Mouse (Mus musculus) heart, embryonic 16.5 days (tissue): Measurements from ENCODE around the gene Slc12a7. TPM values are rescaled to one million over a fixed set of nuclear protein-coding genes. Genes with fewer than 3 reads are reported as not detected.
A peak's percentile ranks its signal among the peaks of the same experiment; 100 is the strongest.
"Not testable (repeated sequence)": the region's sequence is repeated elsewhere in the genome, so short reads cannot be mapped to it uniquely, and the experiment has no call there.

Experiments used
- ATAC-seq: fragments of 200-750 bp; cut with Nextera tagmentation; replicated peaks from 2 replicates; pipeline ENCODE4 v1.8.0; 2017; ENCODE audit warnings: moderate number of reproducible peaks; ENCODE audit not compliant: insufficient read depth, low FRiP score; ENCODE audit errors: extremely low read depth
- H3K27ac ChIP-seq: fragments of 300-500 bp; sonication (generic); 2 replicates; pipeline ENCODE4 v1.5.1; 2014; ENCODE audit warnings: mild to moderate bottlenecking, low read length, control low read depth, moderate library complexity
- H3K27me3 ChIP-seq: fragments of 300-500 bp; sonication (generic); 2 replicates; pipeline ENCODE4 v1.6.1; 2014; ENCODE audit warnings: low read length, mixed read lengths; ENCODE audit not compliant: control insufficient read depth, insufficient read depth
- H3K36me3 ChIP-seq: fragments of 300-500 bp; sonication (generic); 2 replicates; pipeline ENCODE4 v1.6.1; 2014; ENCODE audit not compliant: control insufficient read depth, insufficient read depth
- H3K4me1 ChIP-seq: fragments of 300-500 bp; sonication (generic); 2 replicates; pipeline ENCODE4 v1.6.1; 2014; ENCODE audit warnings: low read length, mixed read lengths; ENCODE audit not compliant: control insufficient read depth, insufficient read depth
- H3K4me2 ChIP-seq: fragments of 300-500 bp; sonication (generic); 2 replicates; pipeline ENCODE4 v1.6.1; 2014; ENCODE audit warnings: low read depth, mild to moderate bottlenecking, control low read depth, low read length
- H3K4me3 ChIP-seq: fragments of 300-500 bp; sonication (generic); 2 replicates; pipeline ENCODE4 v1.5.1; 2014; ENCODE audit warnings: mild to moderate bottlenecking, control low read depth, low read length
- H3K9ac ChIP-seq: fragments of 300-500 bp; sonication (generic); 2 replicates; pipeline ENCODE4 v1.6.1; 2014; ENCODE audit warnings: low read length, control low read depth
- H3K9me3 ChIP-seq: fragments of 300-500 bp; sonication (generic); replicated peaks from 2 replicates; pipeline ENCODE4 v1.6.1; 2016; ENCODE audit warnings: low read length; ENCODE audit not compliant: control insufficient read depth
- WGBS: fragments of 180-500 bp; shearing (Covaris S2); extraction: QIAGEN DNeasy Blood & Tissue Kit; methylation state at CpG from one replicate; pipeline ENCODE4 v1.1.7; 2014; 5-methylcytosine and 5-hydroxymethylcytosine counted together
- polyA plus RNA-seq: library from polyadenylated mRNA; unstranded; fragments of >200 nt; fragmentation: Nextera tagmentation; extraction: Ambion mirVana; gene quantifications from 2 replicates; pipeline ENCODE4 v1.2.1, GENCODE M21; 2015

Gene Slc12a7
- polyA plus RNA-seq, 1 experiment from 2014 or later: 42.1 TPM

DNA sequence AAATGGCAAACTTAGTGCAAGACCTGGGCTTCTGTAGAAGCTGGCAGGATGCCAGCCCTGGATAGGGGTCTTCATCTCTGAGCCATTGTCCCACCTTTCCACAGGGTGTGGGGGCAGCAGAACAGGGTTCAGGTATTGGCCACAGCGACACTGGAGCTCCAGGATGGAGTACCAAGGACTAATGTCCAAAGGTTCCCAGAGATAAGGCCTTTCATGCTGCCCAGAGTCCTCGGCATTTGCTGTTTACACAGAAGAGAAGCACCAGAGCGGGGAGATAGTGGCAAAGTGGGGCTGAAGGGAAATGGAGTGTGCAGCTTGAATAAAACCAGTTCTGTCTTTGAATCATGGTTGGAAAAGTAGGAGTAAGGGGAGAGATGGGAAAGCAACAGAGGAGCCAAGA, 36.4 kb upstream of the Slc12a7 start:
- H3K9me3 ChIP-seq: no peaks in the 10 kb centered on the region
- no peaks in the 10 kb centered on the region for H3K4me1 ChIP-seq
- H3K4me2 ChIP-seq: no peak overlapping the region
- H3K9ac ChIP-seq: no peak overlapping the region
- 42% methylated on average over 3 of the region's 3 CpGs for WGBS
- ATAC-seq: no peak
- H3K27me3 ChIP-seq: no peaks in the 10 kb centered on the region
- H3K36me3 ChIP-seq: no peaks in the 10 kb centered on the region
- no peak overlapping the region for H3K27ac ChIP-seq
- H3K4me3 ChIP-seq: no peak overlapping the region

DNA sequence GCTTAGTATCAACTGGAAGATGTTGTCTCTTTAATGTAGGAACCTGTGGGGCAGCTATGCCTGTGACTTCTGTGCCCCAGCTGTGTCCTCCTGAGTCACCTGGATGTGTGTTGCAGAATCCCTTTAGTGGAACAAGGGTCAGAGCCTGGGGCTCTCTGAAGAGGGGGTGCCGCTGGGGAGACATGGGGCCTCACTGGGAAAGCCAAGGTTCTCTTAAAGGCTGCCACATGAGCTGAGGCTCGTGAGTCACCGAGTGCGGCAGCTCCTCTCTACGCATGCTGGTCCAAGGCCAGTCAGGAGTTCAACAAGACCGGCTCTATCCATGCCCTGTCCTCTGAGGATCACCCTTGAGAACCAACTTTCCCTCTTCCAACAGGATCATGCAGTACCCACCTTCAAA, 33.2 kb upstream of the Slc12a7 start:
- no peak overlapping the region for H3K9ac ChIP-seq
- no peaks in the 10 kb centered on the region for H3K36me3 ChIP-seq
- 87% methylated on average over 6 of the region's 6 CpGs for WGBS
- H3K9me3 ChIP-seq: no peaks in the 10 kb centered on the region
- no peak overlapping the region for H3K4me3 ChIP-seq
- no peak for ATAC-seq
- H3K27ac ChIP-seq: no peak overlapping the region
- H3K27me3 ChIP-seq: no peaks in the 10 kb centered on the region
- no peak overlapping the region for H3K4me2 ChIP-seq
- no peaks in the 10 kb centered on the region for H3K4me1 ChIP-seq

DNA sequence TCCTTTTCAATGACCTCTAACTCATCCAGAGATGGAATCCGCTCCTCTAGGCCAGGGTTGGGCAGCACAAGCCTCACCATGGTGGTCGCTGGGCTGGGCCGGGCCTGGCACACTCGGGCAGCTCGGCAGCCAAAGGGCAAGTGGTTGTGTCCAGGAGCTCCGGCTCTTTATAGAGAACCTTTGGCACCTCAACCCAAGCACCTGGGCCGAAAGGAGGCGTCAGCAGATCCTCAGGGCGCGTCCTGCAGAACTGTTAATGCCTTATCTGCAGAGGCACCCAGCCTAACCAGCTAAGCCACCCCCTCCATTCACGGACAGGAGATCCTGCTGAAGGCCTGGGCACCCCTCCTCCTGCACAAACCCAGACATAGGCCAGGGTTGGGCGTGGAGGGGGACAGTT, 32.3 kb upstream of the Slc12a7 start:
- Histone ChIP-seq H3K4me3 (no peak overlapping the region), H3K4me2 (no peak overlapping the region), H3K9me3 (no peaks in the 10 kb centered on the region), H3K36me3 (no peaks in the 10 kb centered on the region), H3K27me3 (no peaks in the 10 kb centered on the region), H3K4me1 (no peaks in the 10 kb centered on the region), H3K9ac (no peak overlapping the region), H3K27ac (no peak overlapping the region)
- 84% methylated on average over 12 of the region's 12 CpGs for WGBS
- ATAC-seq: no peak

DNA sequence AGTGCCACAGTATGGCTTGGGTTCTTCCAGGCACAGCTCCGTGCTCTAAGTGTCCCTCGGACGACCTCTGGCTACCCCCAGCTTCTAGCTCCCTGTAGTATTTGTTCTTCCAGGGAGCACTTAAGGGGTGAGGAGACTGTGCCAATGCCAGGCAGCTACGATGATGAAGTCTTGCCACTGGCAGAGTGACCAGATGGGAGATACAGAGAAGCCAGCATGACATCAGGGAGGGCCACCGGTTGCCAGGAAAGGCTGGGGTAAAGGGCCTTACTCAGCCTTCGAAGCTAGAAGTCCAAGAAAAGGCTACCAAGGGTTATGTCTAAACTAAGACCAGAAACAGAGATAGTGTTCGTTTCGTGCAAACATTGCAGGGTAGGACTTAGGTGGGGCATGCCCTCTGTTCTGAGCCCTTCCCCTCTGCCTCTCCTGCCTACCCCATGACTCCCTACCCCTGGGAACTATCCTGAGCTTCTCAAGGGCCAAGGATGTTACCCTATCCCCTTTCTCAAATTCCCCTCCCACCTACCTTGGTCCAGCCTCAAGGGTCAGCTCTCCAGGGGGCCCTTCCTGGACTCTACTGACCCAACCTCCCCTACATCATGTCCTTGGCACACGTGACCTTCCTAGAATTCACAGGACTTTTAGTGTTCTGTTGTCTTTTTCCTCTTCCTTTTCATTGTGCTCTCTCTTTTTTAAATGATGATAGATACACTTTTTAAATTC, 31.6 kb upstream of the Slc12a7 start:
- Histone ChIP-seq H3K4me3 (no peak overlapping the region), H3K9ac (no peak overlapping the region), H3K27ac (no peak overlapping the region), H3K36me3 (no peaks in the 10 kb centered on the region), H3K4me1 (no peaks in the 10 kb centered on the region), H3K9me3 (no peaks in the 10 kb centered on the region), H3K27me3 (no peaks in the 10 kb centered on the region), H3K4me2 (no peak overlapping the region)
- 73% methylated on average over 9 of the region's 9 CpGs for WGBS
- ATAC-seq: no peak

DNA sequence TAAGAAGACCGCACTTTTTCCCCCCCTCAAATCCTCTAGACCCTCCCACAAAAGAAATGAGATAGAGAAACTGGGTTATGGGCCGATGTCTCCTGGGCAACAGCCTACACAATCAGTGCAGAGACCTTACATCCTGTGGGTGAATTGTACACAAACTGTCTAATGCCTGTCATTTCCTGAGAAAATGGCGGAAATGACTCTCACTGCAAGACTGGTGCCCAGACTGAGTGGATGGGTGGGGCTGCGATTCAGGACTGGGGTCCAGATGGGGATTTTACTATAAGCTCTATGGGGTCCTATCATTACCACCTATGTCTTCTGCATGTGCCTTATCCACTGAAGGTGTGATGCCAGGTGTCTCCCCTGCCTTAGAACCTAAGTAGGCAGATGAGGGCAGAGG, 30.1 kb upstream of the Slc12a7 start:
- WGBS: 63% methylated on average over 4 of the region's 4 CpGs
- Histone ChIP-seq H3K9ac (no peak overlapping the region), H3K4me3 (no peak overlapping the region), H3K4me1 (no peaks in the 10 kb centered on the region), H3K9me3 (peaks cover 3% of the 10 kb centered on the region; the same call in 1 of the 2 replicates), H3K27me3 (no peaks in the 10 kb centered on the region), H3K27ac (peak overlapping the region; percentile 28; the same call in 1 of the 2 replicates), H3K36me3 (no peaks in the 10 kb centered on the region), H3K4me2 (no peak overlapping the region)
- peak; percentile 66; the same call in 1 of the 2 replicates for ATAC-seq

DNA sequence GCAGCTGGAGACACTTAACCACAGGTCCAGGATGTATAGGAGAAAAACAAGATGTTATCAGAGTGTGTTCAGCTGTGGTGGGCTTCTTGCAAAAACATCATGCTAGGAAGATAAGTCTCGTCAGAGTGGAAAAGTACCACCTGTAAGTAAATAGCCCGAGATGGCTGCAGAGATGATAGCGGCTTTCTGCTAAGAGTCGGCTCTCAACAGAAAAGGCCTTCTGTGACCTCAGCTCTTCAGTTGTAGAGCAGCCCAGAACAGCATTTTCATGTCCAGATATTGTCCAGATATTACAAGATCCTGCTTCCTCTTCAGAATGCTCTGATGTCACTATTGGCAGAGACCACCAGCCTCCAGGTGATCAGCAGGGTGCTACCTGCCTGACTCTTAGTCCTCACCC, 29.4 kb upstream of the Slc12a7 start:
- not testable (repeated sequence) for H3K4me2 ChIP-seq, H3K4me3 ChIP-seq, H3K36me3 ChIP-seq, H3K27me3 ChIP-seq, H3K4me1 ChIP-seq, H3K9ac ChIP-seq, H3K9me3 ChIP-seq
- 0 out of 2 replicates have a peak, but pooled peaks have one; percentile 10 for ATAC-seq
- WGBS: 44% methylated on average over 4 of the region's 4 CpGs
- H3K27ac ChIP-seq: peak overlapping the region; percentile 69

DNA sequence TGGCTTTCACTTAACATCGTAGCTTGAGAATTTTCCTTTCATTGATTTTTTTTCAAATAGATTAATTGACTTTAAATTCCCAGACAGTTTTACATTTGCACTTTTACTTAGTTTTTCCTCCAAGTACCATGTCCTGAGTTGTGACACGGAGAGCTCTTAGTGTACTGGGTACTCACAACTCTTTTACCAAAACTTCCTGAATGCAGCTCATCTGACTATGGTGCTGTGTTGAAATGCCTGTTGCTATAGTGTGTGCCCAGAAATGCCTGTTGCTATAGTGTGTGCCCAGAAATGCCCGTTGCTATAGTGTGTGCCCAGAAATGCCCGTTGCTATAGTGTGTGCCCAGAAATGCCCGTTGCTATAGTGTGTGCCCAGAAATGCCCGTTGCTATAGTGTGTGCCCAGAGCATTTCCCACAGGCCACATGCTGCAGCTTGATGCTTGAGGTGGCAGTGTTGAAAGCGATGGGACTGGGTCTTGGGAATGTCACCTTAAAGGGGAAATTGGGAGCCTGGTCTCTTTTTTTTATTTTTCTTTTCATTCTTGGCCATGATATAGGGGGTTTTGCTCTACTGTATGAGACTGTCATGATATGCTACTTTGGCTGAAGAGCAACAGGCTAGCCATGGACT, 28.1 kb upstream of the Slc12a7 start, which contains the start of gene Slc6a19:
Slc6a19 (minus strand) TSS at position 172 of the 632 bp plus-strand sequence.
- Histone ChIP-seq H3K4me3 (no peak within 1 kb of the TSS), H3K4me2 (no peak within 1 kb of the TSS), H3K27ac (peak within 1 kb of the TSS; percentile 69), H3K4me1 (no peaks in the 10 kb centered on the region), H3K9me3 (peaks cover 3% of the 10 kb centered on the region; the same call in 1 of the 2 replicates), H3K9ac (no peak within 1 kb of the TSS), H3K36me3 (no peaks in the 10 kb centered on the region), H3K27me3 (no peaks in the 10 kb centered on the region)
- no peak for ATAC-seq
- 82% methylated on average over 7 of the region's 7 CpGs for WGBS

DNA sequence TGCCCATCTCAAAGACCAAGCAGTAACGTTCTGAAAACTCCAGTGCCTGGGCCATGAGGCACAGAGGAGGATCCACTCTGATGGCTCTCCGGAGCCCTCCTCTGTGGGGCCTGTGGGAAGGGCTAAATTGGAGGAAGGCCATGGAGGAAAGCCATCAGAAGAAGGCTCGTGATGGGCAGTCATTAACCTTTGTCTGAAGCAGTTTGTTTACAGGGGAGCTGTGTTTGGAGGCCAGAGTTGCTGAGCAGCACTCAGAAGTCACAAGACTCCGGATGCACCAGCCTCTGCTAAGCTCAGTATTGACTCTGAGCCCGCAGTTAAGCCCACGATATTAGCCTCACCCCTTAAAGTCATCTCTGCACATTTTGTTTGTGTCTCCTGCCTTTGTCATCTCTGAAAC, 23.4 kb upstream of the Slc12a7 start:
- WGBS: 62% methylated on average over 6 of the region's 6 CpGs
- Histone ChIP-seq H3K36me3 (no peaks in the 10 kb centered on the region), H3K9ac (no peak overlapping the region), H3K27me3 (no peaks in the 10 kb centered on the region), H3K4me3 (no peak overlapping the region), H3K4me1 (no peaks in the 10 kb centered on the region), H3K4me2 (no peak overlapping the region), H3K27ac (no peak overlapping the region), H3K9me3 (peaks cover 3% of the 10 kb centered on the region; the same call in 1 of the 2 replicates)
- ATAC-seq: no peak

DNA sequence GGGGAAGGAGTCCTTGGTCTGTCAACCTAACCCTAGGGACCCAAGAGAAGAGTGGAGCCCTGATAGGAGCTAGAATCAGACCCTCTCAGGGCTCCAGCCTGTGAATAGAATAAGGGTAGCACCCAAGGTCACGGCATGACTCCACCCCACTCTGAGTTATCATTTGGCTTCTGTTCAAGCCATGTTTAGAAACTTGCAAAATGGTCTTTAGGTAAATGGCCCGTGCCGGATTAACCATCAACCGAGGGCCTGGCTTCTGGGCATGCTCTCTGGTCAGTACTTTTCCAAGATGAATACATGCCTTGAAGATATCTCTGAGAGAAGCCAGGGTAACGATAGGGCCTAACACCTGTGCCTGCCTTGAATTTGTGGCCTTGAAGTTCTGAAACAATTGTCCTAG, 21.7 kb upstream of the Slc12a7 start:
- Histone ChIP-seq H3K27me3 (no peaks in the 10 kb centered on the region), H3K4me1 (no peaks in the 10 kb centered on the region), H3K9ac (no peak overlapping the region), H3K4me3 (no peak overlapping the region), H3K4me2 (no peak overlapping the region), H3K36me3 (no peaks in the 10 kb centered on the region), H3K27ac (no peak overlapping the region), H3K9me3 (peaks cover 3% of the 10 kb centered on the region; the same call in 1 of the 2 replicates)
- ATAC-seq: no peak
- 59% methylated on average over 5 of the region's 5 CpGs for WGBS
